Mouse (Mus musculus) myocyte (in vitro differentiated cells): ENCODE measurements around the gene Prrc2b. TPM values are rescaled to one million over a fixed set of nuclear protein-coding genes. Genes with fewer than 3 reads are reported as not detected.

ENCODE experiments used
- H3K27me3 ChIP-seq: one replicate; pipeline ENCODE4 v1.6.1; 2011; ENCODE audit not compliant: control insufficient read depth, insufficient read depth, insufficient read length
- H3K36me3 ChIP-seq: one replicate; pipeline ENCODE4 v1.6.1; 2011; ENCODE audit not compliant: control insufficient read depth, insufficient read depth
- H3K4me2 ChIP-seq: one replicate; pipeline ENCODE4 v1.6.1; 2011; ENCODE audit warnings: low read depth, control low read depth
- H3K4me3 ChIP-seq: one replicate; pipeline ENCODE4 v1.5.1; 2011; ENCODE audit warnings: mild to moderate bottlenecking, control low read depth, moderate library complexity
- H3K79me2 ChIP-seq: one replicate; pipeline ENCODE4 v1.6.1; 2011; ENCODE audit not compliant: control insufficient read depth, insufficient read depth
- H3ac ChIP-seq: one replicate; pipeline ENCODE4 v1.6.1; 2011; ENCODE audit not compliant: control insufficient read depth, insufficient read length
- CEBPB ChIP-seq: IDR thresholded peaks from 2 replicates; pipeline ENCODE4 v1.6.1; 2011; ENCODE audit warnings: mild to moderate bottlenecking, moderate library complexity; ENCODE audit not compliant: poor library complexity, insufficient read depth, severe bottlenecking
- E2F4 ChIP-seq: IDR thresholded peaks from one replicate; pipeline ENCODE4 v1.6.1; 2011; ENCODE audit warnings: mild to moderate bottlenecking, control low read depth, moderate library complexity; ENCODE audit not compliant: insufficient read depth
- MAX ChIP-seq: IDR thresholded peaks from one replicate; pipeline ENCODE4 v1.6.1; 2011; ENCODE audit warnings: low read depth, mild to moderate bottlenecking, control low read depth
- MYOD1 ChIP-seq, 3 experiments: IDR thresholded peaks; one replicate each; pipeline ENCODE4 v1.6.1; 2011; ENCODE audit warnings: control low read depth in 2 of 3, low read depth in 2 of 3, mild to moderate bottlenecking in 2 of 3, moderate library complexity in 1 of 3; ENCODE audit not compliant: insufficient read length in 2 of 3, control insufficient read depth in 1 of 3
- MYOG ChIP-seq, 3 experiments: IDR thresholded peaks; one replicate each; pipeline ENCODE4 v1.6.1; 2011; ENCODE audit warnings: control low read depth in 2 of 3, low read depth in 2 of 3, mild to moderate bottlenecking in 2 of 3; ENCODE audit not compliant: insufficient read length in 2 of 3, control insufficient read depth in 1 of 3, insufficient read depth in 1 of 3
- POLR2A ChIP-seq: IDR thresholded peaks from one replicate; pipeline ENCODE4 v1.6.1; 2011; ENCODE audit warnings: low read depth, mild to moderate bottlenecking, control low read depth, moderate library complexity; ENCODE audit not compliant: insufficient read length
- POLR2AphosphoS2 ChIP-seq: IDR thresholded peaks from one replicate; pipeline ENCODE4 v1.6.1; 2011; ENCODE audit warnings: low read depth, control low read depth; ENCODE audit not compliant: insufficient read length
- REST ChIP-seq: IDR thresholded peaks from one replicate; pipeline ENCODE4 v1.6.1; 2011; ENCODE audit warnings: mild to moderate bottlenecking, control low read depth, moderate library complexity; ENCODE audit not compliant: insufficient read depth, insufficient read length
- SRF ChIP-seq: IDR thresholded peaks from one replicate; pipeline ENCODE4 v1.6.1; 2011; ENCODE audit warnings: low read depth; ENCODE audit not compliant: control insufficient read depth, insufficient read length
- TCF12 ChIP-seq: IDR thresholded peaks from one replicate; pipeline ENCODE4 v1.6.1; 2011; ENCODE audit warnings: mild to moderate bottlenecking, control low read depth; ENCODE audit not compliant: poor library complexity, insufficient read depth, severe bottlenecking
- TCF3 ChIP-seq: IDR thresholded peaks from one replicate; pipeline ENCODE4 v1.6.1; 2011; ENCODE audit warnings: low read depth, control low read depth; ENCODE audit not compliant: insufficient read length
- USF1 ChIP-seq: IDR thresholded peaks from one replicate; pipeline ENCODE4 v1.6.1; 2011; ENCODE audit warnings: low read depth, mild to moderate bottlenecking, control low read depth, moderate library complexity
- polyA plus RNA-seq: library from polyadenylated mRNA; unstranded; fragments of >200 nt; fragmentation: generic; extraction: Trizol; gene quantifications from one replicate; pipeline ENCODE4 v1.2.1, GENCODE M21; 2012; ENCODE audit warnings: missing spikeins

The Prrc2b gene
- polyA plus RNA-seq, 1 experiment: 76.2 TPM

DNA sequence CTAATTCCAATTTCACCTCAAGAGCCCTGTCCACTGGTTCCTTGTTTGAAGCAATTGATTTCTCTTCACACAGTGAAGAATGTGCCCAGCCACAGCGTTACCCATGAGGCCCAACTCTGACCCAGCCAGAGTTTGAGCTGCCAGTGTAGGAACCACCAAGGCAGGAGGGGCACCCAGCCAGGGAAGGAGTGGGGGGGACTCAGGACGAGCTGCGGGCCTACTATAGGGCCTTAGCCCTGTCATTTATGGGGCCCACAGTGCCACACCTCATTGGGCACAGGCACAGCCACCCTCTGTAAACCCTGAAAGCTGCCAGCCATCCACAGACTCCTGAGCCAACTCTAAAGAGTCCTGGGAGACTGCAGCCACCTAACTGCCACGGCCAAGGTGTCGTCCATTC, 103.7 kb downstream of the Prrc2b start:
- Histone ChIP-seq H3K4me2 (no peak overlapping the region), H3K79me2 (peaks cover 8% of the 10 kb centered on the region), H3ac (no peak overlapping the region), H3K27me3 (no peaks in the 10 kb centered on the region), H3K36me3 (peaks cover 4% of the 10 kb centered on the region), H3K4me3 (no peak overlapping the region)
- TF ChIP-seq TCF3 (no peak), MYOG (IDR thresholded peaks at IDR 0.05; ENCODE audit: control insufficient read depth in 1 of 3, insufficient read depth in 1 of 3, insufficient read length in 2 of 3, low read depth in 2 of 3) (no peak), POLR2A (no peak), MAX (no peak), REST (no peak)

DNA sequence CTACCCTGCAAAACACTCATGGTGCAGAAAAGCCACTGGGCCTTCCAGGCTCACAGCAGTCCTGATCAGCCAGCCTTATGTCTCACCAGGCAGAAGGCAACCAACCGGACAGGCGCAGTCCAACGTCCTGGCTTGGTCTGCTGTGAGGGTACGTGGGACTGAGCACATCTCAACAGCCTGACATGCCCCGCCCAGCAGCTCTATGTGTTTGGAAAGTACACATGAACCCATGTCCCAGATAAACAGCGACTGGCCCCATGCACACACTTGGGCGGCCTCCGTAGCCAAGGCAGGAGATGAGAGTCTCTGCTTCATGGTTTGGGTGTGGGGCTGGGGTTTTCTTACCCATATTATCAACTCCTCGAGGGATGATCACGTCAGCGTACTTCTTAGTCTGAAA, 105.4 kb downstream of the Prrc2b start:
- Histone ChIP-seq H3K4me3 (no peak overlapping the region), H3K36me3 (peaks cover 4% of the 10 kb centered on the region), H3K4me2 (no peak overlapping the region), H3K27me3 (no peaks in the 10 kb centered on the region), H3K79me2 (peaks cover 8% of the 10 kb centered on the region), H3ac (no peak overlapping the region)
- TF ChIP-seq TCF3 (no peak), MYOG (IDR thresholded peaks at IDR 0.05; ENCODE audit: control insufficient read depth in 1 of 3, insufficient read depth in 1 of 3, insufficient read length in 2 of 3, low read depth in 2 of 3) (no peak), CEBPB (no peak), MAX (no peak), E2F4 (no peak), USF1 (no peak), REST (no peak), MYOD1 (IDR thresholded peaks at IDR 0.05; ENCODE audit: control insufficient read depth in 1 of 3, insufficient read length in 2 of 3, low read depth in 2 of 3) (no peak), POLR2A (no peak), SRF (no peak), POLR2AphosphoS2 (no peak)

DNA sequence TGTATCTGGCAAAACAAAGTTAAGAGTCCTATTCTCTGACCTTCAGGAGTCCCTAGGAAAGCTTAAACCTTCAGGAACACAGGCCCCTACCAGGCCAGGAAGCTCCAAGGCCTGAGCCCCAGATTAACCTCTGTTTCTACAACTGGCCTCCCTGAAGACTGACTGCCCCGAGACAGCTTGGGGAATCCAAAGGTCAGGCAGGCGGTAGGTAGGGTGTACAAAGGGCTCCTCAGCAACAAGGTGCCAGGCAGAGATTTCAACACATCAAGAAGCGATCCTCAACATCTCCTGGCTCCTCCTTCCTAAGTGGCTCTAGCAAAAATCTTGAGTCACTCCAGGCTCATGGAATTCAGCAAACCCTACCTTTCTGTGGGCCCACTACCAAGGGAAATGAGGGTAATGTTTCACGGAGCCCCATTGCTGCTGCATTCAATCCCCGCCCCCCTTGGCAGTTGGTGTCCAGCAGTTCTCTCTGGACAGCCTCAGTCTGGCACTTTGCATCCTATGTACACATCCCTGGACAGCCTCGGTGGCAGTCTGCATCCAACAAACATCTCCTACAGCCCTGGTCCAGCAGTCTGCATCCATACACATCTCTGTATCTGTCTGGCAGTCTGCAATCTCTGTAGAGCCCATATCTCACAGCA, 108.1 kb downstream of the Prrc2b start:
- H3ac ChIP-seq: peak overlapping the region; percentile 31
- peak overlapping the region; percentile 93 for H3K4me2 ChIP-seq
- H3K79me2 ChIP-seq: peaks cover 8% of the 10 kb centered on the region
- TF ChIP-seq TCF12: no peak
- TF ChIP-seq MYOD1 (IDR thresholded peaks at IDR 0.05; ENCODE audit: control insufficient read depth in 1 of 3, insufficient read length in 2 of 3, low read depth in 2 of 3): no peak
- no peaks in the 10 kb centered on the region for H3K27me3 ChIP-seq
- peaks cover 4% of the 10 kb centered on the region for H3K36me3 ChIP-seq
- H3K4me3 ChIP-seq: peak overlapping the region; percentile 58

- H3K79me2 ChIP-seq: peaks cover 8% of the 10 kb centered on the region
- H3K27me3 ChIP-seq: no peaks in the 10 kb centered on the region
- H3K4me2 ChIP-seq: peak within 1 kb of the TSS; percentile 93
- no peak for TF ChIP-seq MYOG (IDR thresholded peaks at IDR 0.05; ENCODE audit: control insufficient read depth in 1 of 3, insufficient read depth in 1 of 3, insufficient read length in 2 of 3, low read depth in 2 of 3)
- TF ChIP-seq MYOD1 (IDR thresholded peaks at IDR 0.05; ENCODE audit: control insufficient read depth in 1 of 3, insufficient read length in 2 of 3, low read depth in 2 of 3): peak in 2 of 3 experiments; percentile 23 to 46
- TF ChIP-seq TCF12: no peak
- peak; percentile 58 for TF ChIP-seq E2F4
- peak; percentile 82 for TF ChIP-seq POLR2AphosphoS2
- TF ChIP-seq POLR2A: peak; percentile 95
- TF ChIP-seq TCF3: no peak
- no peak for TF ChIP-seq MAX
- TF ChIP-seq SRF: no peak
- peaks cover 4% of the 10 kb centered on the region for H3K36me3 ChIP-seq
- H3ac ChIP-seq: peak within 1 kb of the TSS; percentile 31
- peak within 1 kb of the TSS; percentile 58 for H3K4me3 ChIP-seq
Observed at GRCm38 (mm10) chr2:32259657-32260417, 109.0 kb downstream of the Prrc2b start, which contains the start of gene Uck1. Gene Uck1 (minus strand): TSS chr2:32260159.

DNA sequence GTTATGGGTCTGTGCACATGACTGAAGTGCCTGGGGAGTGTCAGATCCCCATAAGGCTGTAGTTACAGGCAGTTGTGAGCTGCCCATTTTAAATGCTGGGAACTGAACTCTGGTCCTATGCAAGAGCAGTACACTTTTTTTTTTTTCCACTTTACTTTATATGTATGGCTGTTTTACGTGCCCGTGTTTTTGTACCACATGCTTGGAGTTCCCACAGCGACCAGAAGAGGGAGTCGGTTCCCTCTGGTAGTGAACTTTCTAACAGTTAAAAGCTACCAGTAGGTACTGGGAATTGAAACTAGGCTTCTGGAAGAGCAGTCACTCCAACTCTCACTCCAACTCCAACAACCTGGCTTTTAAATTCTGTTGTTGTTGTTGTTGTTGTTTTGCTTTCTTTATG, 109.8 kb downstream of the Prrc2b start:
- Histone ChIP-seq H3K4me3 (peak overlapping the region; percentile 58), H3ac (no peak overlapping the region), H3K36me3 (peaks cover 4% of the 10 kb centered on the region), H3K4me2 (no peak overlapping the region), H3K79me2 (peaks cover 8% of the 10 kb centered on the region), H3K27me3 (peaks cover 3% of the 10 kb centered on the region)
- TF ChIP-seq MYOG (IDR thresholded peaks at IDR 0.05; ENCODE audit: control insufficient read depth in 1 of 3, insufficient read depth in 1 of 3, insufficient read length in 2 of 3, low read depth in 2 of 3): no peak

GRCm38 (mm10) chr2:32275823-32276222, 124.9 kb downstream of the Prrc2b start:
- TF ChIP-seq E2F4 (no peak), USF1 (no peak), MAX (no peak), MYOD1 (IDR thresholded peaks at IDR 0.05; ENCODE audit: control insufficient read depth in 1 of 3, insufficient read length in 2 of 3, low read depth in 2 of 3) (no peak)
- no peaks in the 10 kb centered on the region for H3K27me3 ChIP-seq
- no peak overlapping the region for H3K4me2 ChIP-seq
- H3K79me2 ChIP-seq: no peaks in the 10 kb centered on the region
- no peak overlapping the region for H3ac ChIP-seq
- no peak overlapping the region for H3K4me3 ChIP-seq
- peaks cover 17% of the 10 kb centered on the region for H3K36me3 ChIP-seq
